Mouse (Mus musculus) cerebellum, adult 11 months (tissue): ENCODE measurements around the gene Wnt7a.
A peak's percentile ranks its signal among the peaks of the same experiment; 100 is the strongest.

Experiments
- DNase-seq: peaks from one replicate; pipeline ENCODE4 v3.0.0; 2022

Gene Wnt7a

GRCm38 (mm10) chr6:91383871-91384270 lies 27.3 kb downstream of the Wnt7a start:
- no peak for DNase-seq

GRCm38 (mm10) chr6:91383303-91383702 lies 27.9 kb downstream of the Wnt7a start:
- DNase-seq = no peak

GRCm38 (mm10) chr6:91379871-91380270 lies 31.3 kb downstream of the Wnt7a start:
- no peak for DNase-seq

- no peak for DNase-seq
These were observed 31.9 kb downstream of the Wnt7a start for GRCm38 (mm10) chr6:91379266-91379665.

GRCm38 (mm10) chr6:91372977-91373376 lies 38.2 kb downstream of the Wnt7a start:
- DNase-seq = no peak

GRCm38 (mm10) chr6:91372586-91372971 lies 38.6 kb downstream of the Wnt7a start:
- no peak for DNase-seq

- no peak for DNase-seq
These were observed 39.1 kb downstream of the Wnt7a start for GRCm38 (mm10) chr6:91371912-91372585.

- DNase-seq = no peak
These were observed 44.4 kb downstream of the Wnt7a start for GRCm38 (mm10) chr6:91366781-91367180.

- DNase-seq = no peak
These were observed 45.7 kb downstream of the Wnt7a start for GRCm38 (mm10) chr6:91365480-91365879.

GRCm38 (mm10) chr6:91362756-91363155 lies 48.4 kb downstream of the Wnt7a start:
- DNase-seq = no peak

GRCm38 (mm10) chr6:91360998-91361397 lies 50.2 kb downstream of the Wnt7a start:
- no peak for DNase-seq

- DNase-seq = peak; percentile 54
These were observed 50.8 kb downstream of the Wnt7a start for GRCm38 (mm10) chr6:91360371-91360690.

GRCm38 (mm10) chr6:91359672-91360370 lies 51.3 kb downstream of the Wnt7a start:
- peak; percentile 85 for DNase-seq

GRCm38 (mm10) chr6:91358866-91359656 lies 52.1 kb downstream of the Wnt7a start:
- DNase-seq = no peak

GRCm38 (mm10) chr6:91358394-91358793 lies 52.8 kb downstream of the Wnt7a start:
- DNase-seq = no peak

- DNase-seq = no peak
These were observed 53.8 kb downstream of the Wnt7a start for GRCm38 (mm10) chr6:91357238-91357876.

GRCm38 (mm10) chr6:91349620-91350019 lies 61.5 kb downstream of the Wnt7a start:
- no peak for DNase-seq

- no peak for DNase-seq
These were observed 63.4 kb downstream of the Wnt7a start for GRCm38 (mm10) chr6:91347721-91348120.

GRCm38 (mm10) chr6:91346906-91347156 lies 64.3 kb downstream of the Wnt7a start:
- DNase-seq = no peak

GRCm38 (mm10) chr6:91346071-91346905 lies 64.9 kb downstream of the Wnt7a start:
- no peak for DNase-seq

- no peak for DNase-seq
These were observed 66.1 kb downstream of the Wnt7a start for GRCm38 (mm10) chr6:91345091-91345490.

- no peak for DNase-seq
These were observed 71.4 kb downstream of the Wnt7a start for GRCm38 (mm10) chr6:91339612-91340246.
